Mouse (Mus musculus) erythroblast, adult 5-6 weeks (primary cell): ENCODE measurements around the gene Sirt2. TPM values are rescaled to one million over a fixed set of nuclear protein-coding genes. Genes with fewer than 3 reads are reported as not detected.

Experiments
- ATAC-seq: replicated peaks from 2 replicates; pipeline ENCODE4 v1.8.0; 2016; ENCODE audit warnings: moderate number of reproducible peaks, mild to moderate bottlenecking, moderate TSS enrichment, inconsistent platforms; ENCODE audit not compliant: poor library complexity, low FRiP score, severe bottlenecking
- total RNA-seq, 2 experiments: library from RNA; stranded (forward) in 1 of 2; stranded (reverse) in 1 of 2; fragments of 150-400 nt in 1 of 2; fragments of 200-764, 138-1000 nt in 1 of 2; gene quantifications; 2 replicates each; pipeline versions ENCODE4 v1.2.3 to v1.2.4; 2015 to 2017; ENCODE audit warnings: low replicate concordance in 2 of 2

Gene Sirt2
- total RNA-seq, 2 experiments from 2014 or later, result 6.0 to 18.3 TPM

DNA sequence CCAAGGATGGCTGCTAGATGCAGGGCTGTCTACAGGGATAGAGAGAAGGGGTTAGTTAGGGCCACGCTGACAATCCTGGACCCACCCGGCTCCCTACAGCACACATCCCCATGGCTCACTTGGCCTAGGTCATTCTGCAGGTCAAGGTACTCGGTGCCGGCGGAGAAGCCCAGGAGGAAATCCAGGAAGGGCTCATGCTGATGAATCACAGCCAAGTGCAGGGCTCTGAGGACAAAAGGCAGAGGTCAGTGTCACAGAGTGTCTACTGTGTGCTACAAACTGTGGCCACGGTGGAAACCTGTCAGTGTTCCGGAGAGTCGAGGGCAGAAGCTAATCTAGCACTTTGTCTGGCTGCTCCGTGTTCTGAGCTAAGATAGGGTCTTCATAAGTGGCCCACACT lies 4.6 kb upstream of the Sirt2 start:
- ATAC-seq, result no peak

DNA sequence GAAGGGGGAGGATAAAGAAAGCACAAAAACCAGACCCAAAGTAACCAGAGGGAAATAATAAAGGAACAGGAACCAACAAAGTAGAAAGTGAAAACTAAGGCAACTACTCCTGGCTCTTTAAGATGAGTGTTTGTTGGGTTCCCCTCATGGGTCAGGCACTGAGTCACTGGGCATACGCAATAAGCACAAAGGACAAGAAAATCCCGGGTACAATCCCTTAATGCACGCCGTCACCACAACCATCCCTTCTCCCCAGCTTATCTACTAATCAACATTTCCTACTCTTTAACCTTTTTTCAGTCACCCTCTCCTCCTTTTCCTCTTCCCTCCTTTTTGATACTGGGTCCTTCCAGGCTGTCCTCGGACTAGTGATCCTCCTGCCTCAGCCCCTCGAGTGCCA lies 1.3 kb upstream of the Sirt2 start:
- no peak for ATAC-seq

DNA sequence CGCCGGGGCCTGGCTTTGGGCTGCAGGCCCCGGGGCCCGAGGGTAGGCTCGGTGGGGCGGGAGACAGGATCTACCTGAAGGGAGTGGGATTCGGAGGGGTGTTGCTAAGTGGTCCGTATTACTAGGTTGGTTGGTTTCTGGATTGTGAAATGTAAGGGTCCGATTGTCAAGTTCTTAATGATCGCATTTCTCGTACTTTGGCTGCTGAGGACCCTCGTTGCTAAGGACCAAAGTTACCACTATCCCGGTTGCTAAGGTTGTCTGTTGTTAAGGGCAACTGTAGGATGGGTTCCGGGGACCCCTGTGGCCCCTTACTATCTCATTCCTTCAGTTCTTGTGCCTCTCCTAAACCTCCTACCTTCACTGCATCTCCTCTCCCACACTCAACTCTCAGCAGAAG lies 375 bp downstream of the Sirt2 start:
- no peak for ATAC-seq

DNA sequence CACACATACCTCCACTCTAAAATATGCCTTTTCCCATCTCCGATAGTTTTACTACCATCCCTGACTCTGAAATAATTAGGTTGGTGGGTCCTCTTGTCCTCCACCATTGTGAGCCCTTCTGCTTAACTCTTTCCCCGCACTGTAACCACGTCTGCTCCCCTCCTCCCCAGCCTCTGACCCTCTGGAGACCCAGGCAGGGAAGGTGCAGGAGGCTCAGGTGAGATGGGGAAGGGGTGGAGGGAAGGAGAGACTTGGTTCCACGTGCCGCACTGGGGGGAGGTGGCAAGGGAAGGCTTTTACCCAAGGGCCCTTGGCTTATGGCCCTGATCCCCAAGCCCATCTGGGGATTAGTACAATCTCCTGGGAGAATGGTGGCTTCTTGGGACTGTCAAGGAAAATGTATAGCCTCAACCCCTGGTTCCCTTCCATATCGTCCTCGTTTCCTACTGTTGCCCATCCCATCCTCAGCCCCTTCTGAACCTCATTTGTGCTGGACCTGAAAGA lies 979 bp downstream of the Sirt2 start, which contains the start of gene Nfkbib:
TSS of gene Nfkbib (minus strand) at position 51 of the 504 bp plus-strand sequence.
- ATAC-seq, result no peak

DNA sequence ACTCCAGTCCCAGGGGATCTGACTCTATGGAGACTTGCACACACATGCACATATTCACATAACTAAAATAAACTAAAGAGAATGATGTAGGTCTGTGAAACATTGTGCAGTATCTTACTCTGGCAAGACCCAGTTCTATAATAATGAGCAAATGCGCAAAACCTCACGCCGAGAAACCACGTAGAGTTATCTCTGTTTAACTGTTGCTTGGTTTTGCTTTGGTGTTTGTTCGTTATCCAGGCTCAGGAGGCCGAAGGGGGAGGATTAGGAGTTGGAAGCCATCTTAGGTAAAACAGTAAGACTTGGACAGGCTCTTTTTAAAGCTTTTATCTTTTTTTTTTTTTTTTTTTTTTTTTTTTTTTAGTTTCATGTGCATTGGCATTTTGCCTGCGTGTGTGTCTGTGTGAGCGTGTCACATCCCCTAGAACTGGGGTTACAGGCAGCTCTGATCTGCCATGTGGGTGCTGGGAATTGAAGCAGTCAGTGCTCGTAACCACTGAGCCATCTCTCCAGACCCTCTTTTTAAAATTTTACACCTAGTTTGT lies 3.0 kb downstream of the Sirt2 start:
- no peak for ATAC-seq

DNA sequence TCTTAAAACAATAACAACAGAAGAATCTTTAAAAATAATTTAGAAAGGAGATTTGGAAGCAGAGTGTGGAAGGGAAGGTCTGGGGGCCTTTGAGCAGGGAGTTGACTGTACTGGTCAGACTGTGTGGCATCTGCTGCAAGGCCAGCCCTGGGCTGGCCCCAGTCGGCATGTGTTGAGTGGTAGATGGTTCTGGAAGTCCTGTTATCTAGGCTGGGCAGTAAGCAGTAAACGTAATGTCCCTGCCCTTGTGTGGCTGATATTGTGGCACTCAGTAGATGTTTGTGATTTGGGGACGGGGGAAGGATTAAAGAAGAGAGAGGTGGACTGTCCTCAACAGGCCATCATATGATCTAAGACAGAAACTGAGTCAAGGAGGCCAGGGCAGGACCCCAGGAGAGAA lies 3.8 kb downstream of the Sirt2 start:
- 0 out of 2 replicates have a peak, but pooled peaks have one; percentile 16 for ATAC-seq

GRCm38 (mm10) chr7:28771867-28772266 lies 5.3 kb downstream of the Sirt2 start:
- ATAC-seq, result no peak

DNA sequence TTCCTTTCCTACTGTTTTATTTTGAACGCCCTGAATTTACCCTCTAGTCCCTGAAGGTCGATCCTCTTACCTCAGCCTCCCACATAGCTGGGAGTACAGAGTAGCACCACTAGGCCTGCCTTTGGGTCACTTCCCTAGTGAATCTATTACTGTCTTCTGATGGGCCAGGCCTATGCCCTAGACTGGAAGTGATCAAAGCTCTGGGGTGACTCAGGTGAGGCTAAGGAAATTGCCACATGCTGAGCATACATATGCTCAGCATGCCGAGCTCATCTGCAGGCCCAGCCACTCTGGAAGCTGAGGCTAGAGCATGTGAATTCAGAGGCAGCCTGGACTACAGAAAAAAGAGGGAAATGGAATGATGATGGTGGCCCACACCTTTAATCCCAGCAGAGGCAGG lies 6.6 kb downstream of the Sirt2 start:
- ATAC-seq, result no peak

- no peak for ATAC-seq
Observed at GRCm38 (mm10) chr7:28774164-28774563, 7.6 kb downstream of the Sirt2 start.

- no peak for ATAC-seq
Observed at GRCm38 (mm10) chr7:28775129-28775528, 8.6 kb downstream of the Sirt2 start.

GRCm38 (mm10) chr7:28778825-28779224 lies 12.3 kb downstream of the Sirt2 start:
- no peak for ATAC-seq

GRCm38 (mm10) chr7:28780067-28780658 lies 13.6 kb downstream of the Sirt2 start:
- peak; percentile 62 for ATAC-seq

DNA sequence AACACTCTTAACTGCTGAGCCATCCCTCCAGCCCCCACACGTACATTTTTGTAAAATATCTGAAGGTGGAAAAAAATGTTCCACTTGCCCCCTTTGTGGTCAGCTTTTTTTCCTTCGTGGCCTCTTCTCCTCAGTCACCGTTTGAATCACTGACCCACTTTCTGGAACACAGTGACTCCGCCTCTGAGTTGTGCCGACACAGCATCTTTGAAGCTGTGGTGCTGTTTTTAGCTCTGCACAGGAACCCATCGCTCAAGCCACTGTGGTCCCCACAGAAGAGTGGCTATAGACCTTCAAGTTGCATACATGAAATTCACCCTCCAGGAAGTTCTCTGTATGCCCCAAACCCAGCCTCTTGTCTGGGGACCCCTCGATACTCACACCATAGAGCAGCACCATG lies 14.3 kb downstream of the Sirt2 start:
- no peak for ATAC-seq

- no peak for ATAC-seq
Observed at GRCm38 (mm10) chr7:28781261-28781663, 14.7 kb downstream of the Sirt2 start.

DNA sequence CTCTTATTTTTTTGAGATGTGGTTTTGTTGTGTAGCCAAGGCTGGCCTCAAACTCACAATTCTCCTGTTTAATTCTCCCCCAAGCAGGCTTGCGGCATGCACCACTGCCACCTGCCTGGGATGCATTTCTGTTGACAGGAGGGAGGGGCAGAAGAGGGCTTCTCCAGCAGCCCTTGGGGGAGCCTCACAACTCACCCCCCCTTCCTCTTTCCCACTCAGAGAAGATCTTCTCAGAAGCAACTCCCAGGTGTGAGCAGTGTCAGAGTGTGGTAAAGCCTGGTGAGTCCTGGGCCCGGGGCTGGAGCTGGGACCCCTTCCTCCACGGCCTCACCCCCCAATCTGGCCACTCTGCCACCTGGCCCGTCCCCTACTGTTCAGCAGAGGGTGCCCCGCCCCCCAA lies 18.6 kb downstream of the Sirt2 start:
- ATAC-seq, result no peak

DNA sequence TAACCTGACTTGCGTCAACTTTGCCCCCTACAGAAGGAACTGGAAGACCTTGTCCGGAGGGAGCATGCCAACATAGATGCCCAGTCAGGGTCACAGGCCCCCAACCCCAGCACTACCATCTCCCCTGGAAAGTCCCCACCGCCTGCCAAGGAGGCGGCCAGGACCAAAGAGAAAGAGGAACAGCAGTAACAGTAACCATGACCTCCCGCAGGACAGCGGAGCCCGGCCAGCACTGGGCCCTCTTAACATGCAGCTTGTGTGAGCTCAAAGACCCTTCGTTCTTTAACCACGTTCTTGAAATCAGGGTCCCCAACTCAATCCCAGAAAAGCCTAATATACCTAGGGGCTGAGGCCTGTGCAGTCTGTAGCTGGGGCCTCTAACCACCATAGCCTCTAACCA lies 21.3 kb downstream of the Sirt2 start:
- no peak for ATAC-seq

DNA sequence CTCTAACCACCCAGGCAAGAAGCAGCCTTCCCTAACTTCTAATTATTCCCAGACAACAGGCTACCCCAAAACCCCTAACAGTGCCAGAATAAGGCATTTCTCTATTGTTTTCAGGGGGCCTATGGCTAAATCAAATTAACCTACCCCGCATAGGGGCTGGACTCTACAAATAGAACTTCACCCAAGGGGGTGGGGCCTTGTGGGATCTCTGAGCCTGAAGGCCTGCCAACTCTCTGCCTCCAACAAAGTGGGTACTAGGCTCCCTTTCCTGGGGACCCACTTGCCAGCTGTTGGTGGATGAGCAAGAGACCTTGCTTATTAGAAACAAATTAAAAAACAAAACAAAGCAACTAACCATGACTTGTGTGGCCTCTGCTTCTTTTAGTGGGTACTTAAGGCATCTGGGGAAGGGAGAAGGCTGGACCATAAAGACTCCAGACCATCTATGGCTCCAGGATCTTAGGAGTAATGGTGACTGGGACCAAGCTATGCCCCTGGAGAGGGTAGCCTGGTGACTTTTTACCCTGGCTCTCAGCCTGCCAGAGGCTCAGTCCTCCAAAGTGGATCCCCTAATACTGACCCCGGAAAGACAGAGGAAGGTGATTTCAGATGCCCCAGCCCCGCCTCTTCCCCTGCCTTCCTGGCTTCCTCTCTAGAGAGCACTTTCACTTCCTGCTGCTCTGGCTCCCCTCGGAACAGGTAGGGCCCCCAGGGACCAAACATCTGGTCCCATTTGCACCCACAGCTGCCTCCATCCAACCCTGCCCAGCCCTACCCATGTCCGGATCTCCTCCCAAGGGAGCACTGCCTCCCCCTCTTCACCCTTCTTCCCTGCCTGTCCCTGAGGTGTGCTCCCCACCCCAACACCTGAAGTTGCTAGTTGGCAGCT lies 22.0 kb downstream of the Sirt2 start, which contains the start of gene Rinl:
TSS of gene Rinl (plus strand) at position 663 of the 889 bp plus-strand sequence.
- ATAC-seq, result no peak

GRCm38 (mm10) chr7:28789235-28789634 lies 22.7 kb downstream of the Sirt2 start:
- no peak for ATAC-seq

DNA sequence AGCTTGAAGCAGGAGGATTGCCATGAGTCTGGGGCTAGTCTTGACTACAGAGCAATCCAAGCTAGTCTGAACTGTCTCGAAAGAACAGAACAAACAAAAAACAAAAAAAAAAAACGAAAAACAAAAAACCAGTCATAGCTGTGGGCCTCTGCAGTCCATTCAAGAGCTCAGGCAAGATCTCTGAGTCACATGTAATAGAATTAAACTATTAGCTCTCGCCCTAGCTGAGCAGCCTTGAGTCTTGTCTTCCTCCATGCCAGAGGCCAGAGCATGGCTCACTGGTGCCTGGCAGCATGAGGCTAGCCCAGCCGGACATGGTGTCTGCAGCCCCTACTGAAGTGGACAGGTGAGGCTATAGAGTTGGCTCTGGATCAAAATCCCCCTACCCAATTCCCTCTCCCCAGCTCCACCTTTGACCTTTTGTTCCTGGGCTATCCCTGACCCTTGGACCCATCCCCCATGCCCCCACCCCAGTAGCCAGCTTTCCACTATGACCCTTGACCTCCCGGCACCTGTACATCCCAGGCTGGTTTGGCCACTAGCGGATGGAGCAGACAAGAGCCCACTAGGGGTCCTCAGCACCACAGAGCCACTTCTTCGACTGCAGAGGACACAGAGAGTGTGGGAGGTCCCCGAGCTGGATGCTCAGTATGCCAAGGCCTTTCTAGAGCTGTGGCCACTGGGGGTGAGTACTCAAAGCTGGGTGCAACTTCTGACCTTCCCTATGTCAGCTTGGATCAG lies 23.7 kb downstream of the Sirt2 start:
- no peak for ATAC-seq

- ATAC-seq, result no peak
Observed at GRCm38 (mm10) chr7:28791706-28792105, 25.2 kb downstream of the Sirt2 start.
